Mouse (Mus musculus) embryonic fibroblast, embryonic 13.5 days (primary cell): ENCODE results near the gene Als2.

Experiments used
- CTCF ChIP-seq: IDR thresholded peaks from 2 replicates; pipeline ENCODE4 v1.5.1; 2011; ENCODE audit warnings: mild to moderate bottlenecking, control low read depth, low read length, moderate library complexity, borderline replicate concordance; ENCODE audit not compliant: insufficient read depth
- POLR2A ChIP-seq: IDR thresholded peaks from 2 replicates; pipeline ENCODE4 v1.6.1; 2011; ENCODE audit warnings: low read depth, mild to moderate bottlenecking, control low read depth, low read length, moderate library complexity

DNA sequence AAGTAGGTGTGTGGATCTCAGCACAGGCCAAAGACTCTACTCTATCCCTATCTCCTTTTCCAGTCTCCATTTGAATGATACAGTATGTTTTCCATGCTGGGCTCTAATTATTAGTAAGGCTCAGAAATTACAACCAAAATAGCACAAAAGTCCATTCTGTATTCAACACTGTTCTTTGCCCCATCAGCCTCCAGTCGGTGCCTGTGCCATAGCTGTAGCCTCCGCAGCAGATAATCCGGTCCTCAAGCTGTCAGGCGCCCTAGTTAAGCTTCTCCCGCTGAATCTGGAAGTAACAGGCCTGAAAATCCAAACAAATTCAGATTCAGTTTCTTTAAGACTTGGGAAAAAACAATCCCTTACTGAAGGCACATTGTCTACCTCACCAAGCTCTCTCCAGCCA, 73.1 kb downstream of the Als2 start:
- TF ChIP-seq POLR2A (no peak), CTCF (no peak)
